9 mouse cellular contexts compared by ENCODE assay signal in genomic region chr1:91428614-91429013, GRCm38 (mm10). TPM values are rescaled to one million over a fixed set of nuclear protein-coding genes. Genes with fewer than 3 reads are reported as not detected.
DNase-seq lines count a peak whose midpoint lies in the region; ATAC-seq and TF ChIP-seq lines count a peak whose summit lies in the region.
"Had no signal": no experiment of that assay in that cellular context is flagged by ENCODE, and none has a peak within 500 bp of the region (broad histone marks: within the 10 kb centered on the region; RNA-seq: fewer than 3 reads in every experiment).

No protein-coding gene starts in this region.

- H3K4me1 ChIP-seq in intestine, embryonic 16.5 days (ENCODE audit: control insufficient read depth, insufficient read depth, low read length): no peaks in the 10 kb centered on the region
- H3K4me1 ChIP-seq in limb, embryonic 10.5 days: no peaks in the 10 kb centered on the region; the same call in 1 of the 2 replicates
- H3K4me1 ChIP-seq: embryonic facial prominence, embryonic 12.5 days had no signal

- peaks cover 19% of the 10 kb centered on the region for H3K36me3 ChIP-seq in intestine, embryonic 16.5 days (ENCODE audit: control insufficient read depth, insufficient read depth, low read length)
- H3K36me3 ChIP-seq in limb, embryonic 10.5 days: no peaks in the 10 kb centered on the region

- no peaks in the 10 kb centered on the region for H3K27me3 ChIP-seq in intestine, embryonic 16.5 days (replicated peaks; ENCODE audit: control insufficient read depth, insufficient read depth, low read length)
- no peaks in the 10 kb centered on the region for H3K27me3 ChIP-seq in limb, embryonic 10.5 days (ENCODE audit: low read depth, poor library complexity, severe bottlenecking)
- H3K27me3 ChIP-seq: embryonic facial prominence, embryonic 12.5 days had no signal

- intact Hi-C loops in gastrocnemius, adult 2 months (cut with DNase I): loop anchor here (1.0 to 2.0 kb wide), 2 partner anchors 30 to 55 kb away; partner anchors contain the start of gene Per2

- H3K9me3 ChIP-seq in intestine, embryonic 16.5 days (ENCODE audit: control insufficient read depth, low read length): no peaks in the 10 kb centered on the region
- no peaks in the 10 kb centered on the region for H3K9me3 ChIP-seq in limb, embryonic 10.5 days (replicated peaks)
- H3K9me3 ChIP-seq: embryonic facial prominence, embryonic 12.5 days had no signal

- H3K4me3 ChIP-seq in gastrocnemius, adult 2 months: no peak overlapping the region
- H3K4me3 ChIP-seq in intestine, embryonic 16.5 days (ENCODE audit: low read length): no peak overlapping the region
- no peak overlapping the region for H3K4me3 ChIP-seq in limb, embryonic 10.5 days
- H3K4me3 ChIP-seq: embryonic facial prominence, embryonic 12.5 days had no signal

- DNase-seq in urinary bladder, adult 18-20 months (ENCODE audit: low spot score in 2 of 2): peak; percentile 70 to 74
- DNase-seq in urinary bladder, postnatal 10 days (ENCODE audit: low spot score): no peak
- peak; percentile 79 to 91 for DNase-seq in cerebellum, postnatal 25 days
- DNase-seq in gastrocnemius, adult 2 months: peak; percentile 90
- peak; percentile 83 for DNase-seq in limb, embryonic 10.5 days (ENCODE audit: low spot score)
- peak; percentile 95 for DNase-seq in testis, postnatal 10 days (ENCODE audit: low spot score)

- no peak overlapping the region for H3K9ac ChIP-seq in intestine, embryonic 16.5 days (ENCODE audit: low read depth, low read length)
- H3K9ac ChIP-seq: embryonic facial prominence, embryonic 12.5 days had no signal

- no peak overlapping the region for H3K4me2 ChIP-seq in intestine, embryonic 16.5 days (ENCODE audit: low read depth, low read length)
- H3K4me2 ChIP-seq: embryonic facial prominence, embryonic 12.5 days had no signal

- peak; percentile 73 for ATAC-seq in intestine, embryonic 16.5 days
- ATAC-seq in neutrophil, adult 5-6 weeks (ENCODE audit: extremely low read depth, insufficient number of reproducible peaks, low FRiP score, poor library complexity, severe bottlenecking): peak; percentile 54; the same call in 1 of the 2 replicates

- WGBS in intestine, embryonic 16.5 days: 29% methylated on average over 4 of the region's 4 CpGs
- 43% methylated on average over 4 of the region's 4 CpGs for WGBS in limb, embryonic 10.5 days

- TF ChIP-seq CTCF in gastrocnemius, adult 2 months (IDR thresholded peaks at IDR 0.05): no peak; the same call in 1 of the 2 replicates

- no peak overlapping the region for H3K27ac ChIP-seq in gastrocnemius, adult 2 months
- no peak overlapping the region for H3K27ac ChIP-seq in intestine, embryonic 16.5 days (ENCODE audit: low read length)
- no peak overlapping the region for H3K27ac ChIP-seq in limb, embryonic 10.5 days
- H3K27ac ChIP-seq: embryonic facial prominence, embryonic 12.5 days had no signal

RNA-seq across cellular contexts. Expression of gene Hes6, which starts 14.8 kb away (rescaled TPM):
- total RNA-seq in gastrocnemius, adult 2 months (2021): 1 to 10 TPM; 4.4 to 7.9 TPM
- polyA plus RNA-seq in intestine, embryonic 16.5 days (2015; fragmentation: Nextera tagmentation; extraction: Ambion mirVana): 98.7 and 105 TPM in 2 replicates
- polyA plus RNA-seq in limb, embryonic 10.5 days (2016; fragmentation: Nextera tagmentation; extraction: Ambion mirVana): 86.2 and 111 TPM in 2 replicates
- 19.1 and 25.7 TPM in 2 replicates for total RNA-seq in neutrophil, adult 5-6 weeks (2017)

RNA-seq across cellular contexts. Expression of gene Ilkap, which starts 30.0 kb away (rescaled TPM):
- total RNA-seq in gastrocnemius, adult 2 months (2021): 10 to 100 TPM; 38.3 to 44.6 TPM
- polyA plus RNA-seq in intestine, embryonic 16.5 days (2015; fragmentation: Nextera tagmentation; extraction: Ambion mirVana): 102 and 112 TPM in 2 replicates
- 185 and 190 TPM in 2 replicates for polyA plus RNA-seq in limb, embryonic 10.5 days (2016; fragmentation: Nextera tagmentation; extraction: Ambion mirVana)
- 140 and 154 TPM in 2 replicates for total RNA-seq in neutrophil, adult 5-6 weeks (2017)

RNA-seq across cellular contexts. Expression of gene Per2, which starts 30.5 kb away (rescaled TPM):
- total RNA-seq in gastrocnemius, adult 2 months (2021): 10 to 100 TPM in 1 of 2 experiments, 1 to 10 TPM in 1; 3.9 to 10.8 TPM
- 8.9 and 11.7 TPM in 2 replicates for polyA plus RNA-seq in intestine, embryonic 16.5 days (2015; fragmentation: Nextera tagmentation; extraction: Ambion mirVana)
- 1.8 and 2.4 TPM in 2 replicates for polyA plus RNA-seq in limb, embryonic 10.5 days (2016; fragmentation: Nextera tagmentation; extraction: Ambion mirVana)
- total RNA-seq in neutrophil, adult 5-6 weeks (2017): 6.5 and 15.8 TPM in 2 replicates
